Mouse (Mus musculus) MEL-GATA-1-ER (cell line): ENCODE measurements around the gene Ftl1.
A peak's percentile ranks its signal among the peaks of the same experiment; 100 is the strongest.
"Not testable (repeated sequence)": the region's sequence is repeated elsewhere in the genome, so short reads cannot be mapped to it uniquely, and the experiment has no call there.

Experiments used
- DNase-seq: peaks from one replicate; pipeline ENCODE4 v3.0.0-alpha.2; 2012; ENCODE audit warnings: low read depth; ENCODE audit errors: extremely low read depth

Ftl1 gene

GRCm38 (mm10) chr7:45459564-45460140 is at the start of gene Ftl1:
TSS of gene Ftl1 (minus strand) at chr7:45459884.
- peak; percentile 90 for DNase-seq

- peak; percentile 33 for DNase-seq
Observed at GRCm38 (mm10) chr7:45509181-45509882, 49.6 kb upstream of the Ftl1 start.

- peak; percentile 93 for DNase-seq
Observed at GRCm38 (mm10) chr7:45508561-45508960, 48.9 kb upstream of the Ftl1 start.

- DNase-seq = no peak
Observed at GRCm38 (mm10) chr7:45507583-45507982, 47.9 kb upstream of the Ftl1 start.

GRCm38 (mm10) chr7:45498427-45498826 is 38.7 kb upstream of the Ftl1 start:
- DNase-seq = no peak

- no peak for DNase-seq
Observed at GRCm38 (mm10) chr7:45494548-45494947, 34.9 kb upstream of the Ftl1 start.

- DNase-seq = no peak
Observed at GRCm38 (mm10) chr7:45492951-45493350, 33.3 kb upstream of the Ftl1 start.

- no peak for DNase-seq
Observed at GRCm38 (mm10) chr7:45492225-45492844, 32.7 kb upstream of the Ftl1 start.

GRCm38 (mm10) chr7:45491264-45491663 is 31.6 kb upstream of the Ftl1 start:
- DNase-seq = no peak

GRCm38 (mm10) chr7:45490822-45491221 is 31.1 kb upstream of the Ftl1 start:
- no peak for DNase-seq

- DNase-seq = no peak
Observed at GRCm38 (mm10) chr7:45489578-45489977, 29.9 kb upstream of the Ftl1 start.

GRCm38 (mm10) chr7:45488293-45489204 is 28.9 kb upstream of the Ftl1 start, which contains the start of gene Dhdh:
TSS of gene Dhdh (minus strand) at chr7:45488805.
- no peak for DNase-seq

GRCm38 (mm10) chr7:45487861-45488292 is 28.2 kb upstream of the Ftl1 start:
- no peak for DNase-seq

GRCm38 (mm10) chr7:45486761-45487415 is 27.2 kb upstream of the Ftl1 start, which contains the start of gene Gm45808:
TSS of gene Gm45808 (minus strand) at chr7:45486811.
- no peak for DNase-seq

- no peak for DNase-seq
Observed at GRCm38 (mm10) chr7:45486158-45486557, 26.5 kb upstream of the Ftl1 start.

GRCm38 (mm10) chr7:45484985-45485384 is 25.3 kb upstream of the Ftl1 start:
- not testable (repeated sequence) for DNase-seq

GRCm38 (mm10) chr7:45482166-45482565 is 22.5 kb upstream of the Ftl1 start:
- DNase-seq = no peak

GRCm38 (mm10) chr7:45481374-45481927 is 21.8 kb upstream of the Ftl1 start, which contains the start of gene Tulp2:
TSS of gene Tulp2 (plus strand) at chr7:45481877.
- DNase-seq = peak; percentile 74

- not testable (repeated sequence) for DNase-seq
Observed at GRCm38 (mm10) chr7:45480310-45480709, 20.6 kb upstream of the Ftl1 start.

- DNase-seq = no peak
Observed at GRCm38 (mm10) chr7:45478774-45479173, 19.1 kb upstream of the Ftl1 start.
